Mouse (Mus musculus): ENCODE measurements around the gene Frmd6.

- TF ChIP-seq POLR2A (IDR thresholded peaks at IDR 0.05; ENCODE audit: borderline replicate concordance, control insufficient read depth, low read depth, low read length) (no peak), CTCF (IDR thresholded peaks at IDR 0.05; ENCODE audit: control insufficient read depth, insufficient read depth, low read length) (no peak)
Measured at GRCm38 (mm10) chr12:70908076-70908475, 82.8 kb downstream of the Frmd6 start.

Measured in bone marrow, adult 2 months (tissue).